Mouse (Mus musculus): ENCODE measurements at regions not wholly inside any gene's neighbourhood (a gene's known extent, or its start where the extent isn't known, plus 50 kb on each side); places are given as distances from the start of the nearest gene placed in this dataset.

GRCm38 (mm10) chr2:57772315-57772714 is 225.4 kb upstream of the Galnt5 start:
- no peak for DNase-seq (ENCODE audit: extremely low spot score in 1 of 2, low spot score in 2 of 2)
- Histone ChIP-seq H3K4me3 (no peak overlapping the region), H3K27ac (no peak overlapping the region)
- intact Hi-C loops (cut with DNase I) = loop anchor here (5.0 kb wide), 1 partner anchor 1655 kb away; no protein-coding TSS in a partner anchor
- TF ChIP-seq CTCF (IDR thresholded peaks at IDR 0.05) = peak; percentile 41

GRCm38 (mm10) chr2:57776154-57776553 is 221.5 kb upstream of the Galnt5 start:
- no peak for DNase-seq (ENCODE audit: extremely low spot score in 1 of 2, low spot score in 2 of 2)
- no peak for TF ChIP-seq CTCF (IDR thresholded peaks at IDR 0.05)
- intact Hi-C loops (cut with DNase I) = no loop called here
- Histone ChIP-seq H3K27ac (no peak overlapping the region), H3K4me3 (no peak overlapping the region)

GRCm38 (mm10) chr2:57780836-57781235 is 216.8 kb upstream of the Galnt5 start:
- H3K4me3 ChIP-seq = no peak overlapping the region
- no peak for TF ChIP-seq CTCF (IDR thresholded peaks at IDR 0.05)
- H3K27ac ChIP-seq = no peak overlapping the region
- DNase-seq (ENCODE audit: extremely low spot score in 1 of 2, low spot score in 2 of 2) = no peak
- intact Hi-C loops (cut with DNase I) = no loop called here

GRCm38 (mm10) chr2:57793519-57794296 is 204.0 kb upstream of the Galnt5 start:
- Histone ChIP-seq H3K27ac (no peak overlapping the region), H3K4me3 (no peak overlapping the region)
- DNase-seq (ENCODE audit: extremely low spot score in 1 of 2, low spot score in 2 of 2) = no peak
- intact Hi-C loops (cut with DNase I) = no loop called here
- no peak for TF ChIP-seq CTCF (IDR thresholded peaks at IDR 0.05)

GRCm38 (mm10) chr2:57799279-57799678 is 198.4 kb upstream of the Galnt5 start:
- H3K4me3 ChIP-seq = no peak overlapping the region
- intact Hi-C loops (cut with DNase I) = no loop called here
- TF ChIP-seq CTCF (IDR thresholded peaks at IDR 0.05) = no peak
- no peak overlapping the region for H3K27ac ChIP-seq
- DNase-seq (ENCODE audit: extremely low spot score in 1 of 2, low spot score in 2 of 2) = no peak

GRCm38 (mm10) chr2:57807911-57808310 is 189.8 kb upstream of the Galnt5 start:
- no peak overlapping the region for H3K27ac ChIP-seq
- DNase-seq (ENCODE audit: extremely low spot score in 1 of 2, low spot score in 2 of 2) = no peak
- intact Hi-C loops (cut with DNase I) = no loop called here
- H3K4me3 ChIP-seq = no peak overlapping the region
- TF ChIP-seq CTCF (IDR thresholded peaks at IDR 0.05) = no peak

GRCm38 (mm10) chr2:57812996-57813395 is 184.7 kb upstream of the Galnt5 start:
- no peak for DNase-seq (ENCODE audit: extremely low spot score in 1 of 2, low spot score in 2 of 2)
- Histone ChIP-seq H3K4me3 (no peak overlapping the region), H3K27ac (no peak overlapping the region)
- no peak for TF ChIP-seq CTCF (IDR thresholded peaks at IDR 0.05)
- intact Hi-C loops (cut with DNase I) = no loop called here

GRCm38 (mm10) chr2:57820343-57820742 is 177.3 kb upstream of the Galnt5 start:
- DNase-seq (ENCODE audit: extremely low spot score in 1 of 2, low spot score in 2 of 2) = no peak
- no peak for TF ChIP-seq CTCF (IDR thresholded peaks at IDR 0.05)
- intact Hi-C loops (cut with DNase I) = no loop called here
- Histone ChIP-seq H3K27ac (no peak overlapping the region), H3K4me3 (no peak overlapping the region)

- H3K27ac ChIP-seq = no peak overlapping the region
- TF ChIP-seq CTCF (IDR thresholded peaks at IDR 0.05) = no peak
- no peak for DNase-seq (ENCODE audit: extremely low spot score in 1 of 2, low spot score in 2 of 2)
- H3K4me3 ChIP-seq = no peak overlapping the region
- intact Hi-C loops (cut with DNase I) = no loop called here
Observed at GRCm38 (mm10) chr2:57820923-57821322, 176.8 kb upstream of the Galnt5 start.

- Histone ChIP-seq H3K27ac (no peak overlapping the region), H3K4me3 (no peak overlapping the region)
- TF ChIP-seq CTCF (IDR thresholded peaks at IDR 0.05) = no peak
- intact Hi-C loops (cut with DNase I) = no loop called here
- DNase-seq (ENCODE audit: extremely low spot score in 1 of 2, low spot score in 2 of 2) = no peak
Observed at GRCm38 (mm10) chr2:57828284-57828683, 169.4 kb upstream of the Galnt5 start.

- no peak overlapping the region for H3K4me3 ChIP-seq
- peak; percentile 38 to 51 for DNase-seq (ENCODE audit: extremely low spot score in 1 of 2, low spot score in 2 of 2)
- peak; percentile 86 for TF ChIP-seq CTCF (IDR thresholded peaks at IDR 0.05)
- intact Hi-C loops (cut with DNase I) = loop anchor here (2.0 to 5.0 kb wide), 2 partner anchors 135 to 1718 kb away; no protein-coding TSS in a partner anchor
- no peak overlapping the region for H3K27ac ChIP-seq
Observed at GRCm38 (mm10) chr2:57832565-57833355, 164.9 kb upstream of the Galnt5 start.

- intact Hi-C loops (cut with DNase I) = no loop called here
- TF ChIP-seq CTCF (IDR thresholded peaks at IDR 0.05) = no peak
Observed at GRCm38 (mm10) chr2:57845135-57845534, 152.5 kb upstream of the Galnt5 start.

More at GRCm38 (mm10) chr2:57845135-57845534, 152.5 kb upstream of the Galnt5 start:
- no peak overlapping the region for H3K4me3 ChIP-seq
- no peak for DNase-seq (ENCODE audit: extremely low spot score in 1 of 2, low spot score in 2 of 2)
- H3K27ac ChIP-seq = no peak overlapping the region

All from left cerebral cortex, adult 2 months (tissue).